Mouse (Mus musculus) stomach, postnatal 0 days (tissue): ENCODE data around the gene Snhg11.
A peak's percentile ranks its signal among the peaks of the same experiment; 100 is the strongest.

ENCODE experiments used
- CTCF ChIP-seq: IDR thresholded peaks from 2 replicates; pipeline ENCODE4 v1.5.1; 2016; ENCODE audit warnings: antibody characterized with exemption, low read depth, mild to moderate bottlenecking, moderate library complexity
- EP300 ChIP-seq: optimal IDR thresholded peaks from 2 replicates; pipeline ENCODE3; 2016; ENCODE audit warnings: antibody characterized with exemption

GRCm38 (mm10) chr2:158361678-158362320, 13.6 kb upstream of the Snhg11 start:
- peak; percentile 61; the same call in 1 of the 2 replicates for TF ChIP-seq CTCF
- no peak for TF ChIP-seq EP300
